Mouse (Mus musculus): ENCODE data around the gene Card14. TPM values are rescaled to one million over a fixed set of nuclear protein-coding genes. Genes with fewer than 3 reads are reported as not detected.
A peak's percentile ranks its signal among the peaks of the same experiment; 100 is the strongest.

The Card14 gene
- total RNA-seq, 2 experiments from 2014 or later = 0.52 to 1.2 TPM

DNA sequence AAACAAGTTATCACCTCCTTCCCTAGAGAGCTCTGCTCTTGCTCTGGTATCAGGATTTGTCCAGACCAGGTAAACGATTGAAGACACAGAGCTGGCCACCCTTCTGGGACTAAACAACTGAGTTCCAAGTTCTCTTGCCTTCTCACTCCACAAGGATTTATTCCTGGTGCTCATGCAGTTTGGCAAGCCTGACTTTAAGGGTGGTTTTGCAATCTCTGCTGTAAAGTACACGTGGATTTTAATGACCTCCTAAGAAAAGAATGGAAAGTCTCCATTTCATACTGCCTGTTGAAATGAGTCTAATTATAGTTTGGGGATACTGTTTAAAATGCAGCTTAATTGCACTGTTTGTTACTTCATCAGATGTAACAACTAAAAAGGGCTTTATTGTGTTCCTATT, 6.6 kb upstream of the Card14 start:
- DNase-seq = no peak

DNA sequence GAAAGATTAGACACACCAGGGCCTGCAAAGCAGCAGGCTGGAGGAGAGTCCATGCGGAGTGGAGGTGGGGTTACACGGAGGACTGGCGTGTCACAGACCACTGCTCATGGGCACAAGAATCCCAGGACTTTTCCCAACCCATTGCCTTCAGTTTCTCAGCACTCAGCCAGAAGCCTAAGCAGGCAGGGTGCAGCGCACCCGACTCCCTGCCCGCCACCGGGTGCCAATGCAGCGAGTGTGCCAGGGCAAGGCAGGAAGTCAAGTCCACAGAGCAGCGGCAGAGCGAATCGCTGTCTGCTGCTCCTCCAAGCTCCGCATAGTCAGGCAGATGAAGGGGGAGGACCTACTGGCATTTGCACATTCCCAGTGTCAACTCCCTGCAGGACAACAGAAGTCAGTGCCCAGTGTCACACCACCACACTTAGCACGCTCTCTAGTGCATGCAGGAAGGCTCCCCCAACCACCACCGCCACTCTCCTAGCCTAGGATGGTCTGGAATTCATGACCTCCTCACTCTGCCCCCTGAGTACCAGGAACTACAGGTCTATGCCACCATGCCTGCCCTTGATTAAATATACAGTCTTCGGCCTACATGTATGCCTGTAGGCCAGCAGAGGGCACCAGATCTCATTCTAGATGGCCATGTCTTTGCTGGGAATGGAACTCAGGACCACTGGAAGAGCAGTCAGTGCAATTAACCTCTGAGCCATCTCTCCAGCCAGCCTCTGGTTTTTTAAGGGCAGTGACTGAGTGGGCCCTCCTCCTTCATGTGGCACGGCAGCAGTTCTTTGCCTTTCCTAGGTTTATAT, 2.5 kb upstream of the Card14 start:
- no peak for DNase-seq

DNA sequence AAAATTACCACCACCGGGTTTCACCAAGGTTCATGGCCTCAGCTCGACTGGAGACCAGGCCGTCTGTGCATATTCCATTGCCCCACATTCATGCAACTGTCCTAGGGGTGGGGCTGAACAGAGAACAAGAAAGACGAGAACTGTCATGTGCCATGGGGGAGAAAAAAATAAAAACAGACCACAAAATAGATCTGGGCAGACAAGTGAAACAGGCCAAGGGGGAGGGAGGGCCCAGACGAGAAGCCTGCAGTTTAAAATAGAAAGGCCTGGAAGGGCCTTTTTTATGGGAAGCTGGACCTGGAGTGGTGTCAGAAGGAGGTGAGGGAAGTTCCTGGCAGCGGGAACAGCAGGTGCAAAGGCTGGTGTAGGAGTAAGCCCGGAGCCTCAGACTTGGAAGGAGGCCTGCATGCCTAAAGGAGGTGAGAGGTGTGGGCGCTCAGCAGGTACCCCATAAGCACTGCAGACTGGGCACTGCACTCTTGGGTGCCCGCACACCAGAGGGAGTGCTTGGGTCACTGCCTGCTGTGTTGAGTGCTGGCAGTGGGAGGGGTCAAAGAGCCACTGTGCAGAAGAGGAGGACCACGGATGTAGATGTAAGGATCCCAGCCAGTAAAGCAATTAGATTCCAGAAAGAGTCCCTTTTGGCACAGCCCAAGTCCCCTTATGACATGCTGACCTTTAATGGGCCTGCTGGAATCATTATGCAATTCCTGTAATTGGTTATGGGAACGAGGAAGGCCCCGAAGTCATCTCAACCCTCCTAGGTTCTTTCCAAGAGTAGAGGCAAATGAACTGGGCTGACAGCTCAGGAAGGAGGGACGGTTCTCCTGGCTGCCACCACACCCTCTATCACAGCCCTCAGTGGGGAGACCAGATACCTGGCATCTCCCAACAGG, 558 bp upstream of the Card14 start:
- no peak for DNase-seq

DNA sequence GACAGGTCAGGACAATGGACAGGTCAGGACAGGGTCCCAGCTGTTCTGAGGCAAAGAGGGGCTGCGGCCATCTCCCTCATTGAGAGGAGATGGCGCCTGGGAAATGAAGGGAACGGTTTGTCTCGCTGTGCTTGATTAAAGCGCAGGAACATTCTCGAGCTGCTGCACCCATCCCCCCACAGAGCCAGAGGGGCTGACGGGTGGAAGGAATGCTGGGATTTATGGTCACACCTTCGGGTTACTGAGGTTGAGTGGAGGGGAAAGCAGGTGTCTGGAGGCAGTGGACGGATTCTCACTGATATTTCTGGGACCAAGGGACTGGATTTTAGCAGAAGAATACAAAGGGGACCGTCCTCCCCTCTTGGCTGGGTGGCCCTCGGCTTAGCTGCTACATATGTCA, 348 bp downstream of the Card14 start:
- DNase-seq = no peak

DNA sequence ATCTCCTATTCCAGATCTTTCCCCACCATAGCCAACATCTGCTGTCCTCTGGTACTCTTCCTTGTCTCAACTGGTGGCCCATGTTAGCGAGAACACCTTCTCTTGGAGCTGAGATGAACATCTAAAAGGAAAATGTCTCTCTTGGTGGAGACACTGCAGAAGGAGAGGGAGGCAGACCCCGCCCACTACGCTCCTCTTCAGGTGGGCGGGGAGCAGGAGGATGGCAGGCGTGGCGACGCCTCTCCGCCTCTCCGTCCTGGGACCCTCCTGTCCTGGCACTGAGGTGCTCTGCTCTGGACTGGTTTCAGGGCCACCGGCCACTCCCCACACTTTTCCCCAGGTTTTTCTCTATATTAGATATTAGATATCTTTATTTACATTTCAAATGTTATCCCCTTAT, 3.1 kb downstream of the Card14 start:
- no peak for DNase-seq

DNA sequence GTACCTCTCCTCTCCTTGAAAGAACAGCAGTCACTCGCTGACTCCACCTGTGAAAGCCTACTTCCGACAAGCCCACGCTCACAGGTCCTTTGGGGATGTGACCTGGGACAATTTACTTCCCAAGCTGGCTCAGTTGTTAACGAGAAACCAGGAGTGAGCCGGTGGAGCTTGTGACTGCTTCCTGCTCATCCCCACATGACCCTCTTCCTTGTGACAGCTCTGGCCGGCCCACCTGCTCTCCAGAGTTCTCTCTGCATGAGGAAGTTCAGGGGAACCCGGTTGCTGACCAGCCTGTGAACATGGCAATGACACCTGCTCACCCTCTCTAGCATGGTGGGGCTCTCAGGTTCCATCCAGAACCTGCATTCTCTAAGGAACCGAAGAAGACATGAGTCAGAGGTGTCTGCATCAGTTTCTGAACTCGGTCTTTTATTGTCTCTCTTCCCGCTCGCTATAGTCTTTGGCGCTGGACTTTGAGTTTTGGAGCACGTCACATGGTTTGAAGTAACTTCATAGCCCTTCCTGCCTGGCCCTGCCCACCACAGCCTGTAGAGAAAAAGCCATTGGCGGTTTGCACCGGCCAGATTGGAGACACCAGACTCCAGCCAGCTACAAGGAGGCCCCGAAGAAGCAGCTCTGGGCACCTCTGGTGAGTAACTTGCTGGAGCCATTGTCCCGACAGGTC, 6.8 kb downstream of the Card14 start:
- DNase-seq = no peak

DNA sequence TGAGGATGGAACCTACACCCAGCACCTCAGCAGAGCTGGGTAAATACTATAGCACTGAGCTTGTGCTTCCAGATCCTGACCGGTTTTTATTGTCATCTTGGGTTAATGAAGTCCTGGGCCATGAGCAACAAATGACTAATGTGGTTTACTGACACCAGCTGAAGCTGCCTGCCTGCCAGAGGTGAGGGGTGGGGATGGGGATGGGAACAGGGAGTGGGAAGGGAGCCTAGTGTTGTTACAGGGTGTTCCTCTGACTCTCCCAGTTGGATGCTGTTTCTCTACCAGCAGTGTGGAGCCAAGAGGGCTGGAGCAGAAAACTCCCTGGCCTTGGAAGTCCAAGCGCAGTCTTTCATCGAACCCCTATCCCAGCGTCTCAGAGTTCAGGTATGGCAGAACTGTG, 9.2 kb downstream of the Card14 start:
- no peak for DNase-seq

DNA sequence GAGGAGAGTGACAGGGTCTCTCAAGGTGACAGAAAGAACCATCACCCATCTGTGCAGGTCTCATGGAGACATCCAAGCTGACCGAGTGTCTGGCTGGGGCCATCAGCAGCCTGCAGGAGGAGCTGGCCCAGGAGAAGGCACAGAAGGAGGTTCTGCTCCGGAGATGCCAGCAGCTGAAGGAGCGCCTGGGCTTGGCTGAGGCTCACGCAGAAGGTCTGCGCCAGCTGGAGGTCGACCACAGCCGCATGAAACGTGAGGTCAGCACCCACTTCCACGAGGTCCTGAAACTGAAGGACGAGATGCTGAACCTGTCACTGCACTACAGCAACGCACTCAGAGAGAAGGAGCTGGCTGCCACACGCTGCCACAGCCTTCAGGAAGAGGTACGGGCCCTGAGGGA, 15.0 kb downstream of the Card14 start:
- no peak for DNase-seq

DNA sequence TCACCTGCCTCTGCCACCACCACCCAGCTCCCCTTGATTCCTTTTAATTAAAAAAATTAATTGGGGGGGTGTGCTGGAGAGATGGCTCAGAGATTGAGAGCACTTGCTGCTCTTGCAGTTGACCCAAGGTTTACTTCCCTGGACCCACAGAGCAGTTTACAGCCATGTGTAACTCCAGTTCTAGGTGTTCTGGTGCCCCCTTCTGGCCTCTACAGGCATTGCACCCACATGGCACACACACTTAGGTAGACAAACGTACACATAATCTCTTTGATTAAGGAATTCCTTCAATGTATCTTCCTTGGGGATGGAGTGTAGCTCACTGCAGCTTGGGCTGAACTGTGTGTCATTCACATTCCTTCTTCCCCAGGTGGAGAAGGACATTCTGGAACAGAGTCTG, 17.5 kb downstream of the Card14 start:
- DNase-seq = no peak

DNA sequence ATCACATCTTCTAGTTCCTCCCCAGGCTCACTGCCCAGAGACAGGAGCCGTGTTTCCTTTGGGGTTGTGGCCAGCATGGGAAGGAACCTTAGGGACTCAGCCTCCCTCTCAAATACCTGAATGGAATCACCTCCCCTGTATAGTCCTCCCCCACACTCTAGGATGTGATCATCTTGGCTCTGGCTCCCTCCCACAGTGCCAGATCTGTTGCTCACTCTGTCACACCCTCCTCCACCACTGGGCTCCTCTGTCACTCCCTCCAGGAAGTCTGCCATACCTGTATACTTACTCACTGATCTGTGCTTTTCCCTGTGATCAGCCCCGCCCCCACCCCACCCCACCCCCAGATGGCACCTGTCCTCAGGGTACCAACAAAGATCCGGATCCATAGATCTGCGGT, 23.0 kb downstream of the Card14 start:
- DNase-seq = no peak

DNA sequence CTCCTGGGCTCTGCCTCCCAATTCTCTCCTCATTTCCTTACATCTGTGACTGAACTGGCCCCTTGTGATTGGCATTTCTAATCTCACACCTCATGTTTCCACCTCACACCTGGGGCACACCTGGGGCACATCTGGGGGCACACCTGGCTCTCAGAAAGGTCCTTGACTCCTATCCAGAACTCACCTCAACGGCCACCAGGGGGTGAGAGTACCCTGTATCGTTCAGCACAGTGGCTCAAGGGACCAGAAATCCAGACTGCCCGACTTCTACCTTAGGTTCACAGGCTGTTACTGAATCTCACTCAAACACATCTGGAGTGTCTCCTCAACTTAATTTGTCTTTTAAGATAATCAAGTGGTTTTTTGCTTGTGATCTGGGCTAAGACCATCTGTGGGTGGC, 24.4 kb downstream of the Card14 start:
- no peak for DNase-seq

DNA sequence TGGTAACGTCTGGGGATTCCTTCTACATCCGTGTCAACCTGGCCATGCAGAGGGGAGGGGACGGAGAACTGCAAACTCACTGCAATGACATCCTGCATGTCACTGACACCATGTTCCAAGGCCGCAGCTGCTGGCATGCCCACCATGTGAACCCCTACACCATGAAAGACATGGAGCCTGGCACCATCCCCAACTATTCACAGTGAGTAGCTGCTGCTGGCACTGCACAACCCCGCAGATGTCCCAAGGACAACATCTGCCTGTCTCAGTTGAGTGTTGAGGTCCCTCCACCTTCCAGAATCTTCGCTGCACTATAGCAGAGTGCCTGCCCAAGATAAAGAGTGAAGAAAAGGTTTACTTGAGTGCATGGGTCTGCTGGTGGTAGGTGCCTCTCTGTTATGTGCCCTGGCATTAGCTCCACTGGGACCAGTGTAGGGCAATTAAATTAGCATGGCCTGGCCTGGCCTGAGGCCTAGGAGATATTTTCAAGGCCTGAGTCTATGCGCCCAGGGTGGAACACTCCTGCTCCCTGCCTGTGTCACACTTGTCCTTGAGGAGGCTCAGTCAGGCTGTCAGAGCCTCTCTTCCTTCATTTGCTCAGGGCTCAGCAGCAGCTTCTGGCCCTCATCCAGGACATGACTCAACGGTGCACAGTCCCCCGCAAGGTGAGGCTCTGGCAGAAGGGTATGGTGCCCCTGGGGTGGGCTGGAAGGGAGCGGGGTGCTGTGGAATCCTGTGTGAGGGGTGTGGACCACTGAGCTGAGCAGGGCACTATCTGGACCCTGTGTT, 30.9 kb downstream of the Card14 start:
- DNase-seq = no peak

DNA sequence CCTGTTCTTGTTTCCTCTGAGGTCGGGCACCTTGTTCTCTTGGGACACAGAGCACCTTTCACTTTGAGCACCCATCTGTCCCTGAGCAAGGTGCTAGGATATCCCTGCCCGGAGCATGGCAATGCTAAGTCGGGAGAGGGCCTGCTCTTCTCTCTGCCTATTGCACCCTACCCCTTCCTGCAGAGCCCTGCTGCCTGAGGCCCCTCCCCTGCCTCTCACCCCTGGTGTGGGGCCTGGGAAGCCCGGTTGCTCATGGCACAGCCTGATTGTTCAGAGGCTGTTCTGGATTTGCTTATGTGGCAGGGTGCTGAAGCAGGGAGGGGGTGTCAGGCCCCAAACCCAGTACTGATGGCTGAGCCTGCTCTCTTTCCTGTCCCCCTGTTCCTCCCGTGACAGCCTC, 31.6 kb downstream of the Card14 start:
- no peak for DNase-seq

DNA sequence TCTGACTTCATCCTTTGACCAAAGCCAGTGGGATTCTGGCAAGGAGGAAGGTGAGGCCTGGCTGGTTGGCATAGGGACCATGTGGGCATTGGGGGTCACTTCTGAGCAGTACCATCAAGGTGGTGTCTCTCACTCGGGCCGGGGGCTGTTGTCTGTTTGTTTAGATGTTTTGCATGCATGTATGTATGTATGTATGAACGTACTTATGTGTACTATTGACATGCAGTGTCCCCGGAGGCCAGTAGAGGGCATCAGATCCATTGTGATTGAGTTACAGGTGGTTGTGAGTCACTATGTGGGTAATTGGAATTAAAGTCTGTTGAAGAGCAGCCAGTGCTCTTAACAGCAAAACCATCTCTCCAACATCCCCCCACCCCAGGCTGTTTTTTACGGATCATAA, 32.1 kb downstream of the Card14 start:
- DNase-seq = peak; percentile 56 to 66

DNA sequence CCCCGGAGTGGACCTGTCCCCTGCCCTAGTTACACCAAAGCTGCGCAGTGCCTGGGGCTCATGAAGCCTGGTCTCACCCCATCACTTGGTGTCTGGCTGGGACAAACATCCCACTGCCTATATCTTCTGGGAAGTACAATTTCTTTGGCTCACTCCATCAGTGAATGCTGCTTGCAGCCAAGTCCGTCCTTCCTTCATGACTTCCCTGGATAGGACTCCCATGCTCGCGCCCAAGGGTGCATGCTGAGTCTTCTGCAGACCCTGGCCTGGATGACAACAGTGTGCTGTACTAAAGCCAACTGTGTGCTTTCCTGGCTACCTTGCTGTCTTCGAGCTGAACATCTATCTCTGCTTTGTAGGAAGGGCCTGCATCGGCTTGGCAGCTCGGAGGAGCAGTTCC, 36.6 kb downstream of the Card14 start:
- no peak for DNase-seq

DNA sequence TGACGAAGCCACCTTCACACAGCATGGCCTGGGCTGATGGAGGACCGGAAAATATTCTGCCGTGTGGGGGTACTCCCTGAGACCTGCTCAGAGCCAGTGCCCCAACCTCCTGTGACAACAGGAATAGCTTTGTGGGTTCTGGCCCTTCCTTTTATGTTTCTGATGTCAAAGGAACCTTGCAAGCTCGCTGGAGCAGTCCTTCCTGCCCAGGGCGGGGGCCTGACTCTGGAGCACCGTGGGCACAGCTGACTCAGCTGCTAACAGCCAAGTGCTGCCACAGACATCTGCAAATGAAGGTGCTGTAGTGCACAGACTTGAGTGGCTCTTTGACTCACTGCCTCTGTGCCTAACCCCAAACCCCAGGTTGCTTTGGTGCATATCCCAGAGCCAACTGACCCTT, 37.3 kb downstream of the Card14 start:
- DNase-seq = no peak

DNA sequence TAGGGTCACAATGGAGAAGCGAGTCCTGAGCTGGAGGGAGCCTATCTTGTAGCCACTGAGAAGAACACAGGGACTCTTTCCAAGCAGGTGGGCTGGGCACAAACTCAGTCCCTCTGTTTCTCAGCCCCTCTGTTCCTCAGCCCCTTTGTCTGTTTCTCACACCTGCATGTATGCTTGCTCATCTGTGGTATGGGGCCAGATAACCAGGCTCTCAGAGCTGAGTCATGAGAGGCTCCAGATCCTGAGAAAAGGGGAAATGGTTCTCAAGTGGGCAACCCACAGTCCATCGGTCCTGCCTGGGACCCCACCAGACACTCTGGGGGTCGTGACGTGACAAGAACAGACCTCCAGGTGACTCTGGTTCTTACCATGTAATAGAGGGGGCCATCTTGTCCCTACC, 39.6 kb downstream of the Card14 start:
- no peak for DNase-seq

DNA sequence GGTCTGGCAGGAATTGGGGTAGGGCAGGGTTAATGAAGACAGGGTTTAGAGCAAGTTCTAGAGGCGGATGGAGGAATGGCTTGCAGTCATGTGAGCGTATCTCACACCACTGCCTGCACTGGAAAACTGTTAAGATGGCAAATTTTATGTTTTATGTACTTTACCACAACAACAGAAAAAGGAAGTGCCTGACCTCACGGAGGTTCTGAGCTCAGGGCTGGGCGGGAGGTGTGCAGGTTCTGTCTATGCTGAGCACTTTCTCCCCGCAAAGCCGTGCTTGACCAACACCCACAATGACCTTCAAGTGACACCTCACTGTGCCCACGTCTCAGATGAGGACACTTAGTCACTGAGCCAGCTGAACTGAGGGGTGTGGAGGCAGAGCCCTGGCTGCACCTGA, 44.5 kb downstream of the Card14 start:
- no peak for DNase-seq

DNA sequence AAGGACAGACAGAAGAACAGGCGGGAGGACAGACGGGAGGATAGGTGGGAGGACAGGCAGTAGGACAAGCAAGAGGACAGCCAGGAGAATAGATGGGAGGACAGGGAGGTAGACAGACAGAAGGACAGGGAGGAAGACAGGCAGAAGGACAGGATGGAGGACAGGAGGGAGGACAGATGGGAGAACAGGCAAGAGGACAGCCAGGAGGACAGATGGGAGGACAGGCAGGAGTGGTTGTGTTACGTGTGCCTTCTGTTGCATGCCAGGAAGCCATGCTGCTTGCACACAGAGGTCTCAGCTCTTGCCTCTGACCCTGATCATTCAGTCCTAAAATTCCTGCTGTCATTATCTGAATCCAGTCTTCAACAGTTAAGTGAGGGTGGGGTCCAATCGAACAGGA, 46.4 kb downstream of the Card14 start:
- DNase-seq = no peak

DNA sequence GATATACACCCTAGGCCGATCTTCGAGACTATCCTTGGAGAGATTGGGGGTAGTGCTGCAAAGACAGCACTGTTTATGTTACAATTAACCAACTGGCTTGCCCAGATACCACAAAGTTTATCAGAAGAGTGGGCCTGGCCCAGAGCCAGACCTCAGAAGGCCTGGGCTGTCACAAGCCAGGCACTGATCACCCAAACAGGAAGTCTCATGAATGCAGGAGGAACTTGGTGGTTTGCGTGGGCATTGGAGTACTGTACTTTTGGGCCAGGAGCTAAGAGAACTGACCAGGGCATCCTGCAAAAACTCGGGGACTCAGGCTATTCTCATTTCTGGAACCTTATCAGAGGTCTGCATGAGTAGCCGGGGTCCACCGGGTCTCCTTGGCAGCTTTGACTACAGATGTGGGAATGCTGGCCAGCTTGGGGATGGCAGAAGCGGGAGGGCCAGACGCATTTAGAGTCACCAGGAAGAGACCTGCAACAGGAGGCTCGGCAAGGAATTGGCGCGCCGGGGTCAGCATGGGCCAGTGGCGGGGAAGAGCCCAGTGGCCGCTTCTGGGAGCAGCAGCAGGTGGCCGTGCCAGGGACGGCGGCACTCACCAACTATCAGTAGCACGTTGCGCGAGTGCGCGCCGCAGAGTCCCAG, 47.4 kb downstream of the Card14 start:
- no peak for DNase-seq

DNA sequence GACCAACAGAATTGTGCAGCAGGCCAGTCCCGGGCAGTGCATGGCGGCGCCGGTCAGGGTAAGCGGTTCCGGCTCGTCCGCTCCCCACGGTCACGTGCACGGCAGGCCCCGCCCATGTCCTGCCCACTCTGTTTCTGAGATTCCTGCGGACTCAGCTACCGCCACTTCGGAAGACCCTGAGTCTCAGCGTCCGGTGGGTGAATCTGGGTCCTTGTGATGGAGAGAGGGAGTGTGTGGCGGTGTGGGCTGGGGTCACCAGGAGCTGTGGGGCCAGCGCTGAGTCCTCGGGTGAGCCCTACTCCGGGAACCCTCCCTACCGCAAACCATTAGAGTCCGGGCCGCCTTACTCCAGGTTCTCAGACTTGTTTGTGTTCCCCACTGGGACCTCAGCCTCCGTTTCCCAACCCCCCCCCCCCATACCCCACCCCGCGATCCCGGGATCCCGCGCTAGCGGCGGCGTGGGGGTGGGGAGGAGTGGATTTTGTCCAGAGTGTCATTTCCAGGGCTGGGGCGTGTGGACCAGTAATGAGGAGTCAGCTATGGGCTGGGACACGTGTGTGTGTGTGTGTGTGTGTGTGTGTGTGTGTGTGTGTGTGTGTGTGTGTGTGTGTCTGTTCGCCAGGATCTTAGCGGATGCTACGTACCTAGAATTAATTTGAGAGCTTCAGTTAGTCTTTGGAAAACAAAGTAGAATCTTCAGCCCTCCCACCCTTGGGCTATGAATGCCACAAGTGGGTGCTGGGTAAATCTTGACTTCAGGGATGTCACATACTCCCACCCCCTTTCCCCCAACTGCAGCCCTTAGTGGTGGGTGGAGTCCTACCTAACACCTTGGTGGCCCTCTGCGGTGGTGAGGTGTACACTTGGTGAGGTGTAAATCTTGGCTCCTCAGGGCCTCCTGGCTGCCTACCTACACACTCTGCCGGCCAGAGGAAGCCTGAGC, 48.1 kb downstream of the Card14 start, which contains the start of the genes Sgsh and Slc26a11:
Sgsh (minus strand) TSS at position 94 of the 943 bp plus-strand sequence.
Slc26a11 (plus strand) TSS at position 115 of the 943 bp plus-strand sequence.
- DNase-seq = peak; percentile 74 to 77
